In genomic region chr3:130218232-130218728, GRCm38 (mm10) we compare ENCODE assay signal across 21 mouse cellular contexts.
"Had no signal": no experiment of that assay in that cellular context is flagged by ENCODE, and none has a peak within 500 bp of the region (broad histone marks: within the 10 kb centered on the region; RNA-seq: fewer than 3 reads in every experiment).

No protein-coding gene starts in this region.

- H3K27me3 ChIP-seq: limb, embryonic 12.5 days; limb, embryonic 15.5 days; megakaryocyte, embryonic 14.5 days; midbrain, embryonic 13.5 days; neural tube, embryonic 13.5 days had no signal

- H3K9ac ChIP-seq: limb, embryonic 12.5 days; limb, embryonic 15.5 days; liver, embryonic 14.5 days; liver, postnatal 0 days; lung, embryonic 14.5 days; midbrain, embryonic 13.5 days; neural tube, embryonic 13.5 days had no signal

- H3K27ac ChIP-seq: kidney, postnatal 0 days; limb, embryonic 12.5 days; limb, embryonic 15.5 days; liver, embryonic 14.5 days; macrophage; midbrain, embryonic 10.5 days; midbrain, embryonic 13.5 days; neural tube, embryonic 13.5 days; stomach, postnatal 0 days had no signal

- ATAC-seq: intestine, postnatal 0 days; liver, postnatal 0 days; lung, postnatal 0 days; midbrain, embryonic 13.5 days had no signal

- H3K36me3 ChIP-seq: limb, embryonic 15.5 days; midbrain, embryonic 10.5 days; midbrain, embryonic 13.5 days; neural tube, embryonic 13.5 days had no signal

- H3K4me1 ChIP-seq: limb, embryonic 12.5 days; limb, embryonic 15.5 days; megakaryocyte, embryonic 14.5 days; neural tube, embryonic 13.5 days had no signal

- H3K4me2 ChIP-seq: limb, embryonic 12.5 days; limb, embryonic 15.5 days; liver, embryonic 11.5 days; lung, embryonic 14.5 days; midbrain, embryonic 13.5 days; neural tube, embryonic 13.5 days had no signal

- H3K4me3 ChIP-seq: limb, embryonic 12.5 days; limb, embryonic 15.5 days; megakaryocyte, embryonic 14.5 days; midbrain, embryonic 10.5 days; midbrain, embryonic 13.5 days; neural tube, embryonic 13.5 days had no signal

- H3K9me3 ChIP-seq: limb, embryonic 12.5 days; limb, embryonic 15.5 days; midbrain, embryonic 10.5 days; midbrain, embryonic 13.5 days; neural tube, embryonic 13.5 days had no signal

- DNase-seq: kidney, adult 2 months; kidney, postnatal 25 days; left cerebral cortex, postnatal 4 days; liver, postnatal 0 days; lung, embryonic 14.5 days; retina, postnatal 1 day; thymus, adult 2 months; thymus, postnatal 36 days had no signal
